Mouse (Mus musculus): ENCODE data around the gene Gm37240. TPM values are rescaled to one million over a fixed set of nuclear protein-coding genes. Genes with fewer than 3 reads are reported as not detected.

Gm37240 gene
- polyA plus RNA-seq, 1 experiment: not detected

GRCm38 (mm10) chr3:84865684-84866083 lies 1021.6 kb downstream of the Gm37240 start:
- no peak for TF ChIP-seq GATA1 (IDR thresholded peaks at IDR 0.05; ENCODE audit: low read length)

DNA sequence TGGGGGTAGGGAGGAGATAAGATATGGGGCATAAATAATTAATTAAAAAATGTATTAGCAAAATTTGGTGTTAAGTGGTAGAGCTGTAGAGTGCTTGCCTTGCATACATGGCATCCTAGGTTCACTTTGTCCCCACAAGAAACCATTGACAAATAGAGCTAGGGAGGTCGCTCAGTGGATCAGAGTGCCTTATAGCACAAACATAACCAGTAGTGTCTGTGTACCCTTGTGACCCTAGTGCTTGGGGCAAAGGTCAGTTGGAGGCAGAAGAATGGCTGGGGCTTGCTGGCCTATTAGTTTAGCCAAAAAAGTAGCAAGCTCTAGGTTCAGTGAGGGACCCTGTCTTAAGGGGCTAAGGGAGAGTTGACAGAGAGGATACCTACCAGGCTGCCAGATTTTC lies 1026.6 kb downstream of the Gm37240 start:
- no peak for TF ChIP-seq GATA1 (IDR thresholded peaks at IDR 0.05; ENCODE audit: low read length)

DNA sequence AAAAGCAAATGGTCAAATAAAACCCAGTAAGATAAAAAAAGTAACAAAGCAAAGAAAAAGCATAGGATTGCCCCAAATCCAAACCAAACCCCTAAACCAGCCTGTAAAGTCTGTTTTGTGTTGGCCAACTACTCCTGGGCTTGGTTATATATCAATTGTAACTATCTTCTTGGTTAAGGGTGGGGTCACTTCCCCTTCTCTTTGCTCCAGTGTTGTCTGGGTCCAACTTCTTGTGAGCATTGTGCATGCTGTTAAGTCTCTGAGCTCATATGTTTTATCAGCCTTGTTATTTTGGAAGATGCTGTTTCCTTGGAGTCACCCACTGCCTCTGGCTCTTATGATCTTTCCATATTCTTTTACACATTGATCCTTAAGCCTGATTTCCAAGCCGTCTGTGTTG lies 1032.9 kb downstream of the Gm37240 start:
- TF ChIP-seq GATA1 (IDR thresholded peaks at IDR 0.05; ENCODE audit: low read length): no peak

DNA sequence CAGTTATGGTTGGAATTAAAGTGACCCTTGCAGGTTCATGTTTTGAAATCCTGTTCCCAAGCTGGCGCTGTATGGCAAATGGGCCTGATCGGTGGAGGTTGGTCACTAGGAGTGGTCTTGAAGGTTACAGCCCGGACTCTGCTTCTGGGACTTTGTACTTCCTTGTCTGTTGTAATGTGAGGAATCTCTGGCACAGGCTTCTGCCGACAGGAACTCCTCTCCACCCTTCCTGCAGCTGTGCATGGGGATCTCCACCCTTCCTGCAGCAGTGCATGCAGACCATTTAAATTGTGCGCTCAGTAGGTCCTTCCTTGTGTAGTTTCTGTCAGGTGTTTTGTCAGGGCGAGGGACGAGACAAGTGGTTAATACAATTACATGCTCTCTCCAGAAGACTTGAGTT lies 1034.4 kb downstream of the Gm37240 start:
- TF ChIP-seq GATA1 (IDR thresholded peaks at IDR 0.05; ENCODE audit: low read length): no peak

DNA sequence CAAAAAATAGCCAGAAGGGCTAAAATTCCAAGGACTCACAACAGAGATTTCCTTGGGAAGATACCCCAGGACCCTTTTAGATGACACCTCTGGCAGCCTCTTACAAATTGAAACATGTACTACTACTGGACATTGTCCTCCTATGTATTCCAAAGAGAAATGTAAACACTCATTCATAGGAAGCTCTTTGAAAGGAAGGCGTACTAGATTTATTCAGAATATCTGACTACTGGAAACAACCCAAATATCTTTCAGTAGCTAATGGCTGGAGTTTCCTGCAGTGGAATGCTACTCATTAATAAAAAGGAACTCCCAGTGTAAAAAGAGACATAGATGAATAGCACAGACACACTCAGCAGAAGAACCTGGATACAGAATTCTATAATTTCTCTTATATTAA lies 1035.5 kb downstream of the Gm37240 start:
- TF ChIP-seq GATA1 (IDR thresholded peaks at IDR 0.05; ENCODE audit: low read length): no peak

DNA sequence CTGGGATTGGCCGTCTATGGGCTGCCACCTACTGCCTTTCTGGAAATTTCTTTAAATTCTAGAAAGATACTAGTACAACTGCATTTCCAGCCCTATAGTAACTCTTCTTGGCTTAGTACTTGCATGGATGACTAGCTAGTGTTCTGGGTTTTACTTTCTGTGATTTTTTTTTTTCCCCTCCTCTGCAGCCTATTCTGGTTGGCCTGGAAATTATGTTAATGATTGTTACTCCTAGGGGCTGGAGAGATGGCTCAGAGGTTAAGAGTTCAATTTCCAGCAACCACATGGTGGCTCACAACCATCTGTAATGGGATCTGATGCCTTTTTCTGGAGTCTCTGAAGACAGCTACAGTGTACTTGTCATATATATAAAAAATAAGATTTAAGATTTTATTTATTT lies 1036.9 kb downstream of the Gm37240 start:
- no peak for TF ChIP-seq GATA1 (IDR thresholded peaks at IDR 0.05; ENCODE audit: low read length)

DNA sequence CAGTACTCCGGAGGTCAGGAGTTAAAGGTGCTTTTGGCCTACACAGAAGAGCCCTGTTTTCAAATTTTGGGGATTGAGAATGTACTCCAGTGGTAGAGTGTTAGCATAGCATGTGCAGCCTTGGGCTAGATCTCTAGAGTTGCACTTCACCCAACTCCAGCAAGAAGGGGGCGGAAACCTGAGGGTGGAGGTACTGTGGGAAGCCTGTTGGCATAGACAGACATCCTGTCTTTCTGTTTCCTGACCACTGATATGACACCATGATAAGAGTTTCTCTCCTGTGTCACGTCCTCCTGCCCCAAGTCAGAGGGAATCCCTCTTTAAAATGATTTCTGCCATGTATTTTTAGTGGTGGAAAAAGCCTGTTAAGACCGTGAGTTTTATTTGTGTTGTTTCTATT lies 1038.5 kb downstream of the Gm37240 start:
- peak; percentile 46 for TF ChIP-seq GATA1 (IDR thresholded peaks at IDR 0.05; ENCODE audit: low read length)

DNA sequence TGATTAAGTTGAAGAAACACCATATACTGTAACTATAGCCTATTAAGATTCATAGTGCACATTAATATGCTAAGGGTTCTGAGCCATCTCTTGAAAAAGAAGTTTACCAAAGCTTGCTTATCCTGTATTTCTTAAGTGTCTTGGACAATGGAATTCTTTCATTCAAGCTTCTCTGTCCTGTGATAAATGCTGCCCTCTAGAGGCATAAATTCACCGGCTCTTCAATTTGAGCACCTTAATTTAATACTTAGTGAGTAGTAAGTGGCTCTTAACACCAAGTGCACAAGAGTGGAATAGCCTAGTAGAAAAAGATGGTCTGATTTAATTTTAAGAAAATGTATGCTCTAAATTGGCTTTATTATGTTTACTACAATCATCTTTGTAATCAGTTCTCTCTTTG lies 1043.7 kb downstream of the Gm37240 start:
- no peak for TF ChIP-seq GATA1 (IDR thresholded peaks at IDR 0.05; ENCODE audit: low read length)

GRCm38 (mm10) chr3:84842793-84843192 lies 1044.5 kb downstream of the Gm37240 start:
- TF ChIP-seq GATA1 (IDR thresholded peaks at IDR 0.05; ENCODE audit: low read length): no peak

- TF ChIP-seq GATA1 (IDR thresholded peaks at IDR 0.05; ENCODE audit: low read length): no peak
Measured at GRCm38 (mm10) chr3:84841271-84841670, 1046.0 kb downstream of the Gm37240 start.

GRCm38 (mm10) chr3:84839499-84839898 lies 1047.8 kb downstream of the Gm37240 start:
- TF ChIP-seq GATA1 (IDR thresholded peaks at IDR 0.05; ENCODE audit: low read length): no peak

- TF ChIP-seq GATA1 (IDR thresholded peaks at IDR 0.05; ENCODE audit: low read length): no peak
Measured at GRCm38 (mm10) chr3:84837984-84838383, 1049.3 kb downstream of the Gm37240 start.

DNA sequence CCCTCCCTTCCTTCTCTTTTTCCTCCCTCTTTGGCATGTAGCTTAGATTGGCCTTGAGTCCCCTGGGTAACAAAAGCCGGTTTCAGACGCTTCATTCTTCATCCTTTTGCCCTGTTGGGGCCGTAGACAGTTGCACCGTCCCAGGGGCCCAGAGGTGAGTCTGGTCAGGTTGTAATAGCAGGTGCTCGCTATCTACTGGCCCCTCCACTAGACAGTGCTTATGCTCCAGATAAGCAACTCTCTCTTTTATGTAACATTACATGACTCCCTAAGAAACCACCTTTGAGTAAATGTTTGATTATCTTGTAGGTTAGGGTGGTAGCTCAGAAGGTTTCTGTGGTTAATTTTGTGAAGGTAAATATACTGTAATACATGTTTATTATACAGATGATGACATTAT lies 1051.3 kb downstream of the Gm37240 start:
- no peak for TF ChIP-seq GATA1 (IDR thresholded peaks at IDR 0.05; ENCODE audit: low read length)

DNA sequence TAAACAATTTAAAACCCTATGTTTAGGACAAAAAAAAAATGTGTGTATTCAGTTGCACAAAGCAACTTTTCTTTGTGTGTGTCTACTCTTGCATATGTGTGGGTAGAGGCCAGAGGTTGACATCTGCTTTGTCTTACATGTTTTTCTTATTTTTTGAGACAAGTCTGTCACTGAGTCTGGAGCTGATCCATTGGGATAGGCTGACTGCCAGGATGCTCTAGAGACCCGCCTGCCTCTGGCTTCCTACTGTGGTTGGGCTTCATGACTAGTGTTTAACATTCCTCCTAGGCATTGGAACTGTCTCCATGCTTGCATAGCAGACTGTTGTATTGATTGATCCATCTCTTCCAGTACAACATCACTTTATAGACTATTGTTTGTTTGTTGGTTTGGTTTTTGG lies 1058.0 kb downstream of the Gm37240 start:
- TF ChIP-seq GATA1 (IDR thresholded peaks at IDR 0.05; ENCODE audit: low read length): no peak

- no peak for TF ChIP-seq GATA1 (IDR thresholded peaks at IDR 0.05; ENCODE audit: low read length)
Measured at GRCm38 (mm10) chr3:84827617-84828016, 1059.7 kb downstream of the Gm37240 start.

DNA sequence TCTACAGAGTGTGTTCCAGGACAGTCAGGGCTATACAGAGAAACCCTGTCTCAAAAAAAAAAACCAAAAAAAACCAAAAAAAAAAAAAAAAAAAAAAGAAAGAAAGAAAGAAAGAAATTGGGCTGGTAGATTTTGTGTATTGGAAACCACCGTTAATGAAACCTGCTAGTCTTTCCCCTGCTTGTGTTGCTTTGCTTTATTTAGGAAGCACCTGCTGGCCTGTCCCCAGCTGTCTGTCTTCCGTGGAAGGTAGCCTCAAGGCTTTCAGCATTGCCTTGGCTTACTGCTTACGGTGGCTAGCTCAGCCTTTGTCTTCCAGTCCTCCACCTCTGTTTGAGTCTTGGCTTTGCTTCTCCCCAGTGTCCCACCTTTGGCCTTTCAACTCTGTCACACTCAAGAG lies 1060.4 kb downstream of the Gm37240 start:
- TF ChIP-seq GATA1 (IDR thresholded peaks at IDR 0.05; ENCODE audit: low read length): no peak

- TF ChIP-seq GATA1 (IDR thresholded peaks at IDR 0.05; ENCODE audit: low read length): no peak
Measured at GRCm38 (mm10) chr3:84826405-84826804, 1060.9 kb downstream of the Gm37240 start.

DNA sequence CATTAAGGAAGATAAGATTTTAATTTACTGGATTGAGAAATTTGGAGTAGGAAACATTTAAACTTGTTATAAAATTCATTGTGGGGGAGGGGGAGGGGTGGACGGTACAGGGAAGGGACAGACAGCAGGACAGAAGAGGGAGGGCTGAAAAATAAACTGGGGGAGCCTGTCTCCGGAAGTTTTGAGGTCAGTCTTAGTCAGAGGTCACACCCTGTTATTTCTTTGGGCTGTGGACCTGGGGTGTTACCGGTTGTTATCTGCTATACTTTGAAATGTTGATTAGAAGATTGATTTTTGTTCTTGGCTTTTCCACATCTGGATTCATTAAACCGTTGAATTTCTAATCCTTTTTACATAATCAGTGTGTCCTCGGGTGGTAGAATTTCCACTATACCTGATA lies 1061.3 kb downstream of the Gm37240 start:
- no peak for TF ChIP-seq GATA1 (IDR thresholded peaks at IDR 0.05; ENCODE audit: low read length)

Measured in G1E-ER4 (cell line).